Mouse (Mus musculus): ENCODE measurements at regions not wholly inside any gene's neighbourhood (a gene's known extent, or its start where the extent isn't known, plus 50 kb on each side); places are given as distances from the start of the nearest gene placed in this dataset.

GRCm38 (mm10) chr14:45772665-45773277 is 114.8 kb upstream of the Ddhd1 start:
- TF ChIP-seq CTCF (IDR thresholded peaks at IDR 0.05; ENCODE audit: low read depth) (peak; percentile 93), EP300 (IDR thresholded peaks at IDR 0.05; ENCODE audit: low read depth) (no peak)
